Mouse (Mus musculus): Measurements from ENCODE around the gene Ift80. TPM values are rescaled to one million over a fixed set of nuclear protein-coding genes. Genes with fewer than 3 reads are reported as not detected.
"Not testable (repeated sequence)": the region's sequence is repeated elsewhere in the genome, so short reads cannot be mapped to it uniquely, and the experiment has no call there.

Gene Ift80
- 1 to 10 TPM; 3.4 to 4.8 TPM for total RNA-seq (2021)
- long read RNA-seq, experiment 1, result 0 reads
- long read RNA-seq, experiment 2, full-length matches to known transcripts, result 1 of 1 reads
- long read RNA-seq, experiment 2, partial matches to known transcripts, result 0 of 1 reads
- long read RNA-seq, experiment 2, other reads (novel, unspliced or antisense), result 0 of 1 reads

- intact Hi-C loops (cut with DNase I; ENCODE audit: low total_unique reads), result no loop called here
- DNase-seq, result peak; percentile 95
These were observed at the start of gene Ift80, which contains the start of gene Smc4 for GRCm38 (mm10) chr3:69004437-69005337. TSS of gene Ift80 (minus strand) at chr3:69004570. TSS of gene Smc4 (plus strand) at chr3:69004738.

DNA sequence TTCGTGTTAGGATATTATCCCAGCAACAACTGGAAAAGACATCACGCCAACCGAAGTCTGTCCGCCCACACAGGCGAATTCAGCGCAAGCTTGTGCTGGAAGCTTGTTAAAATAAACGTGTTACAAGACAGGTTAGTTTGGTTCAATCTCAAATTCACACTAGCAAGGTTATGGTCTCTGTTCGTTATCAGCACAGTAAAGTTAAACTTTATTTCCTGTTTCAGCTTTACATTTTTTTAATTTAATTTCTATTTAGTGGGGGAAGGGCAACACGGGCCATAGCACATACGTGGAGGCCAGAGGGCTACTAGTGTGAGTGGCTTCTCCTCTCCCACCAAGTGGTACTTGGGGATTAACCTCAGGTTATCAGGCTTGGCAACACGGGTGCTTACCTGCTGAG is 47.5 kb upstream of the Ift80 start:
- intact Hi-C loops (cut with DNase I; ENCODE audit: low total_unique reads), result no loop called here
- DNase-seq, result no peak

DNA sequence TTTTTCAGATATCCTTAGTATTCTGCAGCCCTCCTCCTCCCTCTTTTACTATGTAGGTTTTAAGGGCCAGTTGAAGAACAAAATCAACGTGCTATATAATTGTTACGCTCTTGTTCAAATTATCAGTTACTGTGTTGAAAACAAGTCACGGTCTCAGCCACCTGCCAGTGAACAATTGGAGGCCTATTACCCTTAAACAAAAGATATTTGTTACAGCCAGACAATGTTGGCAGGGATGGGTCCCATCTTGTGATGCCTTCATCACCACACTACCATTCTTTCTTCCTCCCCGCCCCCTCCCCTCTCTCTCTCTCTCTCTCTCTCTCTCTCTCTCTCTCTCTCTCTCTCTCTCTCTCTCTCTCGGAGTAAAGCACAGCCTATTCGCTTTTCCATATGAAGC is 44.6 kb upstream of the Ift80 start:
- intact Hi-C loops (cut with DNase I; ENCODE audit: low total_unique reads), result no loop called here
- no peak for DNase-seq

GRCm38 (mm10) chr3:69047684-69048083 is 43.3 kb upstream of the Ift80 start:
- DNase-seq, result no peak
- intact Hi-C loops (cut with DNase I; ENCODE audit: low total_unique reads), result no loop called here

- no peak for DNase-seq
These were observed 42.1 kb upstream of the Ift80 start for GRCm38 (mm10) chr3:69046509-69046908.

DNA sequence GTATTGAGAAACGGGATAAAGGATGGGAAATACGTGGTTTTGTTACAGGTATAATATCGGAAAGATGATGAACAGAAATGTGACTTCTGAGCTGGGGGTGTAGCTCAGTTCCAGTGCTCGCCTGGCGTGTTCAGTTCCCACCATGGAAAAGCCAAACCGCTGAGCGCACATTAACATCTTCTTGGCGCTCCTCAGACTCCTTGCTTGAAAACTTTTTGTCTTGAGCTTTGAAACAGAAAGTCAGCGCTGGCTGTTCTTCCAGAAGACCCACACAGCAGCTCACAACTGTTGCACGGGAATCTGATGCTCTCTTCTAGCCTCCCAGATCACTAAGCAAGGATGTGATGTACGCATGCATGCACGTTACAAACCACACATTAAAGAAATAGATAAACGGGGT is 41.4 kb upstream of the Ift80 start:
- no peak for DNase-seq
- intact Hi-C loops (cut with DNase I; ENCODE audit: low total_unique reads), result no loop called here

More at GRCm38 (mm10) chr3:69046509-69046908, 42.1 kb upstream of the Ift80 start:
- intact Hi-C loops (cut with DNase I; ENCODE audit: low total_unique reads), result no loop called here

DNA sequence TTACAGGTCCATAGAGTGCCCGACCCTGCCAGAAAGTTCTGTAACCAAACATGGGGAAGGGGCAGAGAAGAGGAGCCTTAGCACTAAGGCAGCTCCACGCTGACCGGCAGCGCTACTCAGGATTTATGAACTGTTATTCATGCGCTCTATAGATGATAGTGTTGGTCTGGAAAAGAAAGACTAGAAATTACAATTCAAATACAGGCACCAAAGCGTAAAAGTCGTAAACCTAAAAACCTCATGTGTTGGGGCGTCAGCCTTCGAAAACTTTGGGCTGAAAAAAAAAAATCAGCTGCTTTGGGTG is 41.0 kb upstream of the Ift80 start:
- DNase-seq, result no peak
- intact Hi-C loops (cut with DNase I; ENCODE audit: low total_unique reads), result no loop called here

DNA sequence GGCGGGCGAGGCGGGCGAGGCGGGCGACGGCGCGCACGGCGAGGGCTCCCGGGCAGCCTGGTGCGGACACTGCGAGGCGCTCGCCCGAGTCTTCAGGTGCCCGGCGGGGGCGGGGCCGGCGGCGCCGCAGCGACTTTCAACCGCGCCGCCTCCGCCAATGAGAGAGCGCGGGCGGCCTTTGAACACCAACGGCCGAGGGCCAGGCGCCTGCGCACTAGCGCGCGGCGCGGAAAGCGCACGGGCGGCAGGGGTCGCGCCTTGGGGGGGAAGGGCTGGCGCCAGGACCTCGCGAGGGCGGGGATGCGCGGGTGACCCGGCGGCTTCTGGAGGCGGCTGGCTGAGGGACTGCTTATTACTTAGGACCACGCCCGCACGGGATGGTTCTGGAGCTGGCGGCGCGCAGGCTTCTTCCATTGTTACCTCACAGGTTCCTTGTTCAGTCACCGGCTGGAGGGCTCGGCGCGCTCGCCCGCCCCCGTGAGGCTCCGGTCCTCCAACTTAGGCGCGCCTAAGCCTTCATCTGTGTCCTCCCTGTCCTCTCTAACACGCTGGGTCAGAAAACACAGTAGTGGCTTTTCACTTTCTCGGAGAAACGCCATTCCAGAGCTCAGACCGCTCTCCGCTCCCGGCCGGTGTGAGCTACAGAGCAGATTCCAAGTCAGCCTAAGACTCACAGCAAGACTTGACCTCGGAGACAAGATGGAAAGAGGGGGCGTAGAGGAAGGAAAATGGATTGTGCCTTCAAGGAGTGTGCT is 40.5 kb upstream of the Ift80 start, which contains the start of gene Trim59:
Gene Trim59, minus strand, starts transcription at position 111 of the 755 bp plus-strand sequence.
- peak; percentile 85 for DNase-seq
- intact Hi-C loops (cut with DNase I; ENCODE audit: low total_unique reads), result no loop called here

DNA sequence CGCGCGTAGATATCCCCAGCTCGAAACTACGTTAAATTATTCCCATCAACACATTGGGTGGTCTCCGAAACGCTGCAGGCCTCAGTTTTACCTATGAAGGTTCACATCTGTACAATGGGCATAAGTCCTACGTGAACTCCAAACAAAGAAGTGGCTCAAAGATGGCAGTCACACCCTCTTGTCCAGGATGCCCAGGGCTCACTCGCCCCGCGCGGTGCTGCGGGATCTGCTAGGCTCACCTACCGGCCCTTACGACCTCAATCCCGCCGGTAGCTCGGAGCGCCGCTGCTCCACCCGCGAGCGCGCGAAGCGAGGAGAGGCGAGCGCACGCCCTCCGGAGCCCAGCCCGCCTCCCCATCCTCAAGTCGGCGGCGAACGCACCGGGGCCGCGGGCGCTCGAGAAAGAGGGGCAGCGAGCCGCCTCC is 39.8 kb upstream of the Ift80 start:
- DNase-seq, result no peak
- intact Hi-C loops (cut with DNase I; ENCODE audit: low total_unique reads), result no loop called here

DNA sequence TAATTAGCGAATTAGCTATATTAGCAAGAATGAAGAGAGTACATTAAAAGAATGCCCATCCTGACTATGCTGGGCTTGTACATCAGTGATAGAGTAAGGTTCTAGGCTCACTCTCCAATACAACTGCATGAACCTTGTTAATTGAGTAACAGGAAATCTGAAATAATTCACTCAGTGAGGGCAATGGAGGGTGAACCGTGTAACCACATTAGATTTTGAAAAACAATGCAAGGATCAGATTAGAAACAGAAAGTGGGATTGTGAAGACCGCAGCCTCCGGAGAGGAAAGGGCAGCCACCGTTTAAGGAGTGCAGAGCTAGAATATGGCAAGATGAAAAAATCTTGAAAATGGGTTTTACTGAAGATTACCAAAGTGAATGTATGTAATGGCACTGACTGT is 36.9 kb upstream of the Ift80 start:
- intact Hi-C loops (cut with DNase I; ENCODE audit: low total_unique reads), result no loop called here
- no peak for DNase-seq

DNA sequence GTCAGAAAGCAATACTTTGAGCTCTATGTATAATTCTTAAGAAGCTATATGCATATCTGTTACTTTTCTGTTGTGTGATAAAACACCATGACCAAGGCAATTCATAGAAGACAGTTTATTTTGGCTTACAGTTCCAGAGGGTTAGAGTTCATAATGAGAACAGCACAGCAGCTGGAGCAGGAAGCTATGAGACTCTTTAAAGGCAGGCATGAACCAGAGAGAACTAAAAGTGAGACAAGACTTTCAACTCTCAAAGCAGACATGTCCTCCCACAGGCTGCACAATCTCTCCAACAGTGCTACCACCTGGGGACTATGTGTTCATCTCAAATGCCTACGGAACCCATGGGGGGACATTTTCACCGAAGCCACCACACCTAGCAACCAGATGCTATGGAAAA is 35.7 kb upstream of the Ift80 start:
- intact Hi-C loops (cut with DNase I; ENCODE audit: low total_unique reads), result no loop called here
- no peak for DNase-seq

DNA sequence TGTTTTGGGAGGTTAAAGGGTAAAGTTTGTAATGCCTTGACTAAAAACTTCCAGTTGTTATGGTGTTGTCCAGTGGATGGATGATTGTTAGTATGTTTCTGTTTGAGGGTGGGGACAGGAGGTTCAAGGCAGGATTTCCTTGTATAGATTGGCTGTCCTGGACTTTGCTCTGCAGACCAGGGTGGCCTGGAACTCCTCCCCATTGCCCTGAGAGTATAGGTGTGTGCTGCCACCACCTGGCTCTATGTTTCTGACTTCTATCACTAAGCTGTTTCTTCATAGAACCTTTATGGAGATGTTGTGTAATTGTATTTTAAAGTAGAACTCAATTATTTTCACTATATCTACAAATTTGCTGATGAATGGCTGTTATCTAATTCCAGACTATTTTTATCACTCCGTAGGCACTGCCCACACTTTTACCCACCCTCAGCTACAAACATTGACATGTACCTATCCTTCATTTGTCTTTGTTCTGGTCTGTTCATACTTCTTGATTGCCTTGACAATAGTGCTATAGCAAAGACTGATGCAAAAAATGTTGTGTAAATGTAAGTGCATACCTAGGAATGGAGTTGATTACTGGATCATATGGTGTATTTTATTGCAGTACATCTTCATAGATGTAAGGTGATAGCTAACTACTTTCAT is 21.9 kb upstream of the Ift80 start:
- intact Hi-C loops (cut with DNase I; ENCODE audit: low total_unique reads), result no loop called here
- no peak for DNase-seq

- no peak for DNase-seq
- intact Hi-C loops (cut with DNase I; ENCODE audit: low total_unique reads), result no loop called here
These were observed 16.4 kb upstream of the Ift80 start for GRCm38 (mm10) chr3:69020764-69021163.

GRCm38 (mm10) chr3:69020285-69020684 is 15.9 kb upstream of the Ift80 start:
- intact Hi-C loops (cut with DNase I; ENCODE audit: low total_unique reads), result no loop called here
- DNase-seq, result no peak

GRCm38 (mm10) chr3:69018635-69019034 is 14.3 kb upstream of the Ift80 start:
- DNase-seq; intact Hi-C loops (cut with DNase I; ENCODE audit: low total_unique reads): not testable (repeated sequence)

- DNase-seq, result no peak
- intact Hi-C loops (cut with DNase I; ENCODE audit: low total_unique reads), result no loop called here
These were observed 12.8 kb upstream of the Ift80 start for GRCm38 (mm10) chr3:69017181-69017580.

GRCm38 (mm10) chr3:69008873-69009272 is 4.5 kb upstream of the Ift80 start:
- intact Hi-C loops (cut with DNase I; ENCODE audit: low total_unique reads), result no loop called here
- DNase-seq, result no peak

DNA sequence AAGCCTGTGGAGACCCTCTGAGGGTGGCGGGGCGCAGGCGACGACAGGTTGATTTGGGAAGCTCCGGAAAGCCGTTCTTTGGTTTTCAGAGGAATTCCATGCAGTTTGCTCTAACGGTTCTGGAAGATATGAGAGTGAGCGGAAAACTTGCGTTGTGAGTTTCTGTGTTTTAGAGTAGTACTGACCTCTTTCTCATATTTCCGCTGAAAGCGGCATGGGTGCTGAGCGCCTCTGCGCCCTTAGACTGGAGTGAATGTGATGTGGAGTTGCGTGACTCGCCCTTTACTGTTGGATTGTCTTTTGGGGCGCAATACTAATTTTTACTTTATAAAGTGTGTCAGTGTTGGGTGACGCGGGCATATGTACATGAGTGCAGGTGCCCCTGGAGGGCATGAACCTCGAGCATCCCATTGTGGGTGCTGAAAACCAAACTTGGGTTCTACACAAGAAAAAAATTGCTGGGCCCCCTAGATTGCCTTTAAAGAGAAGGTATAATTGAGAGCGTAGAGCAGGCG is 1.9 kb upstream of the Ift80 start:
- no peak for DNase-seq
- intact Hi-C loops (cut with DNase I; ENCODE audit: low total_unique reads), result no loop called here

DNA sequence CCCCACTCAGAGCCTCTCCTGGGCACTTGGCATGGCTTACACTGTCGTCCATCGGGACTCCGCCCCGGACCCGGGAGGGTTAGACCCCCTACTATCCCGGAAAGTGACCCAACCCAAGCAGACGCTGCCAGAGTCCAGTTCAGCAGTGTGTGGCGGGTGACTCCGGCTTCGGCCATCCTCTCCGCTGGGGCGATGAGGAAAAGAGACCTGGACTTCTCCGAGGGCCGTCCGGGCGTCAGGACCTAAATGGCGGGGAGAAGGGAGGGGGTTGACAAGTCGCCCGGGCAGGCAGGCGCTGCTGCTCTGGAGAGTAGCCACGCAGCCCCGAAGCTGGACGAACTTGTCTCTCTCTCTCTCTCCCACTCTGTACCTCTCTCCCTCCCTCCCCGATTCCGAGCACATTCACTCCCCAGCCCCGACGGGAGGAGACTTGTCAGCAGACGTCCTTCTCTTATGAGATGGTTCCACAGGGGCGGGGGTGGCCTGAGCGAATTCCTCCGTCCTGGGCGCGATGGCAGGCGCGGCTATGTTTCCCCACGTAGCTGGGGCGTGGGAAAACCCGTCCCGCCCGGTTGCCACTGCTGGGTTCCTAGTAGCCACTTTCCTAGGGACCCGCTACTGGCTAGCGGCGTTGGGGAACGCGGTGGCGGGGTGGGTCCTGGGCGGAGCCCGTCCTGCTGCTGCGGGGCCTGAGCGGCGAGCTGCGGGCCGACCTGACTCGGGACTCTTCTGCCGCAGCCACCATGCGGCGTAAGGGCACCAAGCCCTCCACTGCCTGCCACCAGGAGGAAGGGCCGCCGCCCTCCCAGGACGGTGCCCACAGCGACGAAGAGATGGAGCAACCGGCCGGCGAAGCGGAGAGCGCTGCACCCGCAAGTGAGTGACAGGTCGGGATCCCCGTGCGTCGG is 1.2 kb upstream of the Ift80 start:
- peak; percentile 56 for DNase-seq
- intact Hi-C loops (cut with DNase I; ENCODE audit: low total_unique reads), result no loop called here

All from gastrocnemius, postnatal 14 days (tissue).